Mouse (Mus musculus): ENCODE data around the gene Clic1.
"Not testable (repeated sequence)": the region's sequence is repeated elsewhere in the genome, so short reads cannot be mapped to it uniquely, and the experiment has no call there.

Gene Clic1

DNA sequence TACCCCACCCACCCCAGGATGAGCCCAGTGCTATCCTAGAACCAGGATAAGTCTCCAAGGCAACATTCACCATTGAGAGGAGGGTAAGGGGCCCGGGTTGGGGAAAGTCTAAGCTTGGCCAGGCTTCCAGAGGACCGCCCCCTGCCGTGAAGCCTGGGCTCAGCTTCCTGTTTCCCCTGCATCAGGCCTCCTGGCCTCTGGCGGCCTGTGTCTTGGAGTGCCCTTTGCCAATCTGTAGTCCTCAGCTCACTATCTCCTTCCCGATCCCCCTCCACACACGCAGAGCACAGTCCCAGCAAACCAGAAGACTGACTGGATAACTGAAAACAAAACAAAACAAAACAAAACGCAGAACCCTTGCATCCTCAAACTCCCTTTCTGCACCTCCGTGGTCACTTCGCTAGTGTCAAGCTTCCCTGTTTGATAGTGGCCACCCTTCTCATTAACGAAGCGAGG, at the start of gene Clic1:
Clic1 (plus strand) TSS at position 406 of the 456 bp plus-strand sequence.
- no peak for DNase-seq

DNA sequence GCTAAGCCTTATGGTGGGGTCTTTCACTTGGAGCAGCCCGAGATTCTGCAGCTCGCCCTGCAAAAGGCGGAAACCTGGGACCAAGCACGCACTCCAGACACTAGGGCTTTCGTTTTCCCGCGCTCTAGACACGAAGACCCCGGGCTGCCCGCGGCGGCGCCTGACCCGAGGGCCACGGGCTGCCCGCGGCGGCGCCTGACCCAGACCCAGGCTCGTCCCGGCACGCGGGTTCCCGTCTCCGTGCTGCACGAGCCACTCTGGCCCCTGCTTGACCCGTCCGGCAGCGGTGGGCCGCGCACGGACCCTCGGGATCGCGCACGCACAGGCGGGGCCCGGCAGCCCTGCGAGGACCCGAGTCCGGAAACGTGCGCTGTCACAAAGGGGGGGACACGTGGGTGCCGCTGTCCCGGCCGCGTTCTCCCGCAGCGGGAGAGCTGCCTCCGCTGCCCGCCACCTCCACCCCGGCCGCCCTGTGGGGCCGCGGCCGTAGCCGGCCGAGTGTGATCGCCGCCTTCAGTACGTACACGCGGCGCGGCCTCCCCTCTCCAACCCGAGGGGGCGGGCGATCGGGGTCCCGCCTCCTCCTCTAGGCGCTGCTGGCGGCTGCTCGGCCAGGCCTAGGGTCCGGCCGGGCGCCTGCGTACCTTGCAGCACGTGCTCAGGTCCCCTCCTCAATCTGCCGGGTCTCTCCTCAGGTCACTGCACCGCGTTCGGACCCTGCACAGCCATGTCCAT, 48.9 kb upstream of the Clic1 start, which contains the start of gene Vars:
Vars (plus strand) TSS at position 271 of the 735 bp plus-strand sequence.
- DNase-seq = peak; percentile 72

DNA sequence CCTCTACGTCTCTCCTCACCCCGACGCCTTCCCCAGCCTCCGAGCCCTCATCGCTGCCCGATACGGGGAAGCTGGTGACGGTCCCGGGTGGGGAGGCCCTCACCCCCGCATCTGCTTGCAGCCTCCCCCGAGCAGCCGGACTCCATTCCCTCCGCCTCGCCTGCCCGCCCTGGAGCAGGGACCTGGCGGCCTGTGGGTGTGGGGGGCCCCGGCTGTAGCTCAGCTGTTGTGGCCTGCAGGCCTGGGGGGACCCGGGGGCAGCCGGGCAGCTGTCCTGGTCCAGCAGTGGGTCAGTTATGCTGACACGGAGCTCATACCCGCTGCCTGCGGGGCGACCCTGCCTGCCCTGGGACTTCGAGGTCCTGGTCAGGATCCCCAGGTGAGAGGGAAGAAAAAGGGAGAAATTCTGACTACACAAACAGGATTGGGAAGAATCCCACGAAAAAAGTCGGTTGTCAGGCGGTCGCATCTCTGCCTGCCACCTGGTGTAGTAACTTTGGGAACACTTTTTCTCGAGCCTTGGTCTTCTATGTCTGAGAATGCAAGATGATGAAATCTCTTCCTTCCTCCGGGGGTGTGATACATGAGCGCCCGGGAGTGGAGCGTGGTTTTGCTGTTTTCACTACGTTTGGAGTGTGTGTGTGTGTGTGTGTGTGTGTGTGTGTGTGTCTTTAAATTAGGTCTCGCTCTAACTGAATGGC, 48.2 kb upstream of the Clic1 start:
- DNase-seq = peak; percentile 41

DNA sequence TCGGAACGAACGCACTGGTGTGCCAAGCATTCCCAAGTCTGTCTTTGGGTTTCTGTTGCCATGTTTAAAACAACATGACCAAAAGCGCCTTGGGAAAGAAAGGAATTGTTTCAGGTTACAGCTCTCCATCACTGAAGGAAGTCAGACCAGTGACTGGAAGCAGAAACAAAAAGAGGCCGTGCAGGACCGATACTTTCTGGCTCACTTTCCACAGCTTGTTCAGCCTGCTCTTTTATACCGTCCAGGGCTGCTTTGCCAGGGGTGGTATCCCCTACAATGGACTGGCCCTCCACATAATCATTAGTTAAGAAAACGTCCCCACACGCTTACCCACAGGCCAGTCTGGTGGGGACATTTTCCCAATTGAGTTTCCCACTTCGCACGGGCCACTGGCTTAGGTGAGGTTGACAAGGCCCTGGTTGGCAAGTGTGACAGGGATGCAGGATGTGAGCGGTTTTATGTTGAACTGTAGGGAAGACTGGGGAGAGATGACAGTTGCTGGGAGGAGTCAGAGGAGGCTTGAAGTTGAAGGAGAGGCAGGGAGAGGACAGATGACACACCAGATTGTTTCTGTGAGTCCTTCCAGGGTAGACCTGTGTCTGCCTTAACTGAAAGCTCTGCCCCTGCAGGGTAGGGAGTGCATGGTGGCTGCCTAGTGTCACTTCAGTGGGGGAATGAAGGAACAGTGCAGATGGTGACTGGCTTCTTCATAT, 47.5 kb upstream of the Clic1 start:
- DNase-seq = no peak

- DNase-seq = no peak
These were observed 46.5 kb upstream of the Clic1 start for GRCm38 (mm10) chr17:35003022-35003838.

DNA sequence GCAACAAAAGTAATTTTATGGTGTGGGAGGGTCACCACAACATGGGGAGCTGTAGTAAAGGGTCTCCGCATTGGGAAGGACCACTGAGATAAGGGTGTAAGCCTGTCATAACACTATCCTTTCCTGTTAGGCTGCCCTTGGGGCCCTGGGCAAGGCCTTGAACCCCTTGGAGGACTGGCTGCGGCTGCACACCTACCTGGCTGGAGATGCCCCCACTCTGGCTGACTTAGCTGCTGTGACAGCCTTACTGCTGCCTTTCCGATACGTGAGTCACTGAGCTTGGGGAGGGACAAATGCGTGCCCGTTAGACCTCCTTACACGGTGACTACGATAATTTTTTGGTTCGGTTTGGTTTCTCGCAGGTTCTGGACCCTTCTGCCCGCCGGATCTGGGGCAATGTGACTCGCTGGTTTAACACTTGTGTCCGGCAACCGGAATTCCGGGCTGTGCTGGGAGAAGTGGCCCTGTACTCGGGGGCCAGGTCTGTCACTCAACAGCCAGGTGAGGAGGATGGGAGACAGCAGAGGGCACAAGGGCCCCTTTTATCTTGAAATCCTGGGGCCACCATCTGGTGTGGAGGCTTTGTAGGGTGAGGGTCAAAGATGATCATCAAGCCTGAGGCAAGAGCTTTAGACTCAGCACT, 45.6 kb upstream of the Clic1 start:
- no peak for DNase-seq

- DNase-seq = no peak
These were observed 44.6 kb upstream of the Clic1 start for GRCm38 (mm10) chr17:35005158-35005557.

DNA sequence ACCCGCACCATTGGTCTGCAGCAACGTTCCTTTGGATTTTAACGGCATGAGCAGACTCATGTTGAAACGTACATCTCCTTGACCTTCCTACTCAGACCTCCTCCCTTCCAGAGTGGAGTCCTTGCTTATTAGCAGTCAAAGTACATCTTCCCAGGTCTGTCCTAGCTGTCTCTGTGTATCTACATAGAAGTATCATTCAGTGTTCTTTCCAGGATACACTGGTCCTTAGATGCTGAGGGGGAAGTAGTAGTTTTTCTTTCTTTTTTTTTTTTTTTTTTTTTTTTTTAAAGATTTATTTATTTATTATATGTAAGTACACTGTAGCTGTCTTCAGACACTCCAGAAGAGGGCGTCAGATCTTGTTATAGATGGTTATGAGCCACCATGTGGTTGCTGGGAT, 43.9 kb upstream of the Clic1 start:
- not testable (repeated sequence) for DNase-seq

DNA sequence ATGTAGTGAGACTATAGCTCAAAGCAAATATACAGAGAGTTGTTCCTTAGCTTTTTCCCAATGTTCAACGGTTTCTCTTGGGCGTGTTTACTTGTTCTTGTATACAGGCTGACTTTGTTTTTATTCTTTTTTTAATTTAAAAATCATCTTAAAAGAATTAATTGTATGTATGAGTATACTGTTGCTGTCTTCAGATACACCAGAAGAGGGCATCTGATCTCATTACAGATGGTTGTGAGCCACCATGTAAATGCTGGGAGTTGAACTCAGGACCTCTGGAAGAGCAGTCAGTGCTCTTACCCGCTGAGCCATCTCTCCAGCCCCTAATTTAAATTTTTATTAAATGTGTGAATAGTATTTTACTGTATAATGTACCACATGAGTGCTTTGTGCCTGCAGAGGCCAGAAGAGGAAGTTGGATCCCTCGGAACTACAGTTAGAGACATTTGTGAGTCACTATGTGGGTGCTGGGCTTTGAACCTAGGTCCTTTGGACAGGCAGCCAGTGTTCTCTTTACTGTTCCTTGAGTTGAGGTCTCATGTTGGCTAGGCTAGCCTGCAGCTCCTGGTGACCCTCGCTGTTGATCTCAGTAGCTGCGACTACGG, 42.3 kb upstream of the Clic1 start:
- DNase-seq = no peak

- no peak for DNase-seq
These were observed 40.2 kb upstream of the Clic1 start for GRCm38 (mm10) chr17:35009586-35009985.

DNA sequence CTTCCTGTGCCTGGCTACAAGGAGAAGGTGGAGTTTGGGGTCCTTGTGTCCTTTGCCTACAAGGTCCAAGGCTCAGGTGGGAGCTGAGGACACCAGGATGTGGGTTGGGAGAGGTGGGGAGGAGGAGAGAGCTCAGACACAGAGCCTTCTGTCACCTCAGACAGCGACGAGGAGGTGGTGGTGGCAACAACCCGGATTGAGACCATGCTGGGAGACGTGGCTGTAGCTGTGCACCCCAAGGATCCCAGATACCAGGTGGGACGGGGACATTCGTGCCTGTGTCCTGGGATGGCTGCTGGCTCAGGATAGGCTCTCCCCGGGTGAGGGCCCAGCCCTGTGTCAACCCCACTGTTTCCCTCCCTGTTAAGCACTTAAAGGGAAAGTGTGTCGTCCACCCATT, 38.3 kb upstream of the Clic1 start:
- DNase-seq = no peak

- DNase-seq = no peak
These were observed 37.3 kb upstream of the Clic1 start for GRCm38 (mm10) chr17:35012430-35012829.

GRCm38 (mm10) chr17:35013221-35013620, 36.5 kb upstream of the Clic1 start:
- no peak for DNase-seq

GRCm38 (mm10) chr17:35015296-35015695, 34.5 kb upstream of the Clic1 start:
- no peak for DNase-seq

- DNase-seq = peak; percentile 44
These were observed 33.4 kb upstream of the Clic1 start, which contains the start of gene Vwa7 for GRCm38 (mm10) chr17:35016376-35016775. Gene Vwa7, plus strand, starts transcription at chr17:35016579.

DNA sequence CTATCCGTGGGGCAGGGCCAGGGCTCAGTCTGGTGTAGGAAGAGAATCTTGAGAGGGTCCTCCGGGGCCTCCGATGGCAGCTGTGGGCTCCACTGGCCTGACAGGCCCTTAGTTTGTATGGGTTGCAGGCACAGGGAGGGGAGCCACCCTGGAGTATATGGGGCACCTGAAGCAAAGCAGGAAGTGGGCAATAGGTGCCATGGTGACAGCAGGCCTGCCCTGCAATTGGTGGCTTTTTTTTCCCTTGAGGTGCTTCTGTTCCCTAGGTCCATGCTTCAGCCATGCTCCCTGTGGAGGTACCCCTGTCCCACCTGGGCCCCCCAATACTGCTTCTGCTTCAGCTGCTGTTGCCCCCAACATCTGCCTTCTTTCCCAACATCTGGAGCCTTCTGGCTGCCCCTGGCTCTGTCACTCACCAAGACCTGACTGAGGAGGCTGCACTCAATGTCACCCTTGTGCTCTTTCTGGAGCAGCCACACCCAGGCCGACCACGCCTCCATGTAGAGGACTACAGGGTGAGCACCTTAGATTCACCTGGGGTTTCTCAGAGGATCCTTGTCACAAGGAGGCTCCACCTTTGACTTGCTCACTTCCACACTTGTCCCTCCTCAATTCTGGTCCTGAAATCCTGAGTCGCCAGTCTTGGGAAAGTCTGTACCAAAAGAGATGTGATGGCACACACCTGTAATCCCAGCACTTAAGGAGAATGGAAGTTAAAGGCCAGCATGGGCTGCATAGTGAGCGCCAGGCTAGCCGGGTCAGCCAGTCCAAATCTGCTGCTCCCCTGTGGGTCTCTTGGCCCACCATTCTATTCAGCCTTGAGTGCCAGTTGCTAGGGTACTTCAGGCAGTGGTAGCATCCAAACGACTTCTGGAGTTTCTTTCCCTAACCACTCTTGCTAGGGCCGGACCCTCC, 32.7 kb upstream of the Clic1 start:
- no peak for DNase-seq

DNA sequence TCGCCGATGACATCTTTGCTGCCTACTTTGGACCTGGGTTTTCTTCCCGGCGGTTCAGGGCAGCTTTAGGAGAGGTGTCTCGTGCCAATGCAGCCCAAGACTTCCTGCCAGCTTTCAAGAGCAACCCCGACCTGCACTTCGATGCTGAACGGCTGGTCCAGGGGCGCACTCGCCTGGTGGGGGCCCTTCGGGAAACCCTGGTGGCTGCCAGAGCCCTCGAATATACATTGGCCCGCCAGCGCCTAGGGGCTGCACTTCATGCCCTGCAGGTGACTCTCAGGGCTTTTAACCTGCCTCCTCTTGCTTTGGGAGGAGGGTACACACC, 32.1 kb upstream of the Clic1 start:
- DNase-seq = no peak

GRCm38 (mm10) chr17:35018171-35018570, 31.6 kb upstream of the Clic1 start:
- no peak for DNase-seq

DNA sequence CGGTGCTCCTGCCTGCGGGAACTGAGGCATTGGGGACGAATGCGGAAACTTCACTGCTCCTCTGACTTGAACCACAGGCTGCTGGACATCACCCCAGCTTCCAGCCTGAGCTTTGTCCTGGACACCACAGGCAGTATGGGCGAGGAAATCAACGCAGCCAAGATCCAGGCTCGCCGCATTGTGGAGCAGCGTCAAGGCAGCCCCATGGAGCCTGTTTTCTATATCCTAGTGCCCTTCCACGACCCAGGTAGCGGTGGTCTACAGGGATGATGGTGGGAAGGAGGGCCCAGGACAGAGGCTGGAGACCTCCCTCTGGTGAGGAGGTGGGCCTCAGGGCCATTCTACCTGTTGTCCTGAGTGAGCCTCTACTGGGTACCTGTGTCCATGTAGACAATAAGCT, 29.9 kb upstream of the Clic1 start:
- DNase-seq = no peak

DNA sequence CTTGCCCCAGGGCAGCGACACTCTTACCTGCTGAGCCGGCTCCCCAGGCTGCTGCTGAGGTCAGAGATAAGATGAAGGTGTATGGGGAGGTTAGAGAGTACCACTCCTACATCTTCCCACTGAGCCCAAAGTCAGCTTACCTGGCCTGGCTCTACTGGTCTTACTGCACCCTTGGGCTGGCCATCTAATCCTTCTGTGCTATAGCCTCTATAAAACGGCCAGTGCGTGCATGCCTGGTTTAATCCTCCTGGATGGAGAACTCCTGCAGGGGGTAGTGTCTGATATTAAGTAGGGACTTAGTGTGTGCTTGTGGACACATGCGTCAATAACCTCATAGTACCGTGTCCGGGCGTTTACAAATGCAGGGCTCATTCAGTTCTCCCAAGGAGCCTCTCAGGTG, 29.2 kb upstream of the Clic1 start:
- no peak for DNase-seq
